Mouse (Mus musculus) spleen, postnatal 14 days (tissue): ENCODE data around the gene Pus10.

Experiments used
- DNase-seq, 2 experiments: peaks; one replicate each; pipeline ENCODE4 v3.0.0; 2021 to 2022; ENCODE audit warnings: low spot score in 2 of 2

The Pus10 gene

GRCm38 (mm10) chr11:23695847-23696246, 30.4 kb downstream of the Pus10 start:
- DNase-seq: no peak

- no peak for DNase-seq
Observed at GRCm38 (mm10) chr11:23698526-23698925, 33.1 kb downstream of the Pus10 start.

GRCm38 (mm10) chr11:23699414-23700095, 34.1 kb downstream of the Pus10 start:
- DNase-seq: no peak

GRCm38 (mm10) chr11:23701831-23702230, 36.4 kb downstream of the Pus10 start:
- no peak for DNase-seq

- DNase-seq: no peak
Observed at GRCm38 (mm10) chr11:23704604-23705294, 39.3 kb downstream of the Pus10 start.

GRCm38 (mm10) chr11:23712299-23712698, 46.8 kb downstream of the Pus10 start:
- DNase-seq: no peak

GRCm38 (mm10) chr11:23718856-23719255, 53.4 kb downstream of the Pus10 start:
- DNase-seq: no peak

- DNase-seq: no peak
Observed at GRCm38 (mm10) chr11:23719825-23720224, 54.4 kb downstream of the Pus10 start.

- DNase-seq: no peak
Observed at GRCm38 (mm10) chr11:23722326-23722725, 56.9 kb downstream of the Pus10 start.

- no peak for DNase-seq
Observed at GRCm38 (mm10) chr11:23725850-23726249, 60.4 kb downstream of the Pus10 start.

- no peak for DNase-seq
Observed at GRCm38 (mm10) chr11:23726441-23726840, 61.0 kb downstream of the Pus10 start.

- DNase-seq: no peak
Observed at GRCm38 (mm10) chr11:23728186-23728585, 62.7 kb downstream of the Pus10 start.

- DNase-seq: no peak
Observed at GRCm38 (mm10) chr11:23730120-23730519, 64.6 kb downstream of the Pus10 start.

GRCm38 (mm10) chr11:23732840-23733239, 67.4 kb downstream of the Pus10 start:
- DNase-seq: no peak

GRCm38 (mm10) chr11:23734749-23735286, 69.3 kb downstream of the Pus10 start:
- DNase-seq: no peak

- DNase-seq: no peak
Observed at GRCm38 (mm10) chr11:23735820-23736470, 70.5 kb downstream of the Pus10 start.

- DNase-seq: no peak
Observed at GRCm38 (mm10) chr11:23740895-23741294, 75.4 kb downstream of the Pus10 start.

- DNase-seq: no peak
Observed at GRCm38 (mm10) chr11:23741386-23741785, 75.9 kb downstream of the Pus10 start.

- DNase-seq: no peak
Observed at GRCm38 (mm10) chr11:23744352-23744751, 78.9 kb downstream of the Pus10 start.

- DNase-seq: no peak
Observed at GRCm38 (mm10) chr11:23746102-23746501, 80.6 kb downstream of the Pus10 start.

GRCm38 (mm10) chr11:23753136-23753710, 87.7 kb downstream of the Pus10 start:
- DNase-seq: no peak

- DNase-seq: no peak
Observed at GRCm38 (mm10) chr11:23754329-23754728, 88.9 kb downstream of the Pus10 start.
